Comparison of ENCODE assay signal across 26 mouse cellular contexts in genomic region chr9:28642766-28643165, GRCm38 (mm10).
"Had no signal": no experiment of that assay in that cellular context is flagged by ENCODE, and none has a peak within 500 bp of the region (broad histone marks: within the 10 kb centered on the region; RNA-seq: fewer than 3 reads in every experiment).

No protein-coding gene starts in this region.

- DNase-seq: gastrocnemius, adult 2 months; gastrocnemius, postnatal 10 days; gastrocnemius, postnatal 25 days; heart, adult 18-20 months; heart, postnatal 10 days; heart, postnatal 4 days; kidney, adult 18-20 months; kidney, adult 8-10 months; kidney, postnatal 10 days; kidney, postnatal 25 days; kidney, postnatal 4 days; liver; liver, embryonic 13.5 days had no signal

- H3K4me2 ChIP-seq: heart, embryonic 12.5 days; hindbrain, embryonic 13.5 days; hindbrain, embryonic 15.5 days; intestine, embryonic 15.5 days; limb, embryonic 12.5 days; liver, embryonic 11.5 days; liver, embryonic 13.5 days; liver, embryonic 15.5 days had no signal

- H3K27me3 ChIP-seq: heart, embryonic 12.5 days; hindbrain, embryonic 13.5 days; hindbrain, embryonic 15.5 days; intestine, embryonic 15.5 days; liver, embryonic 13.5 days; liver, embryonic 15.5 days had no signal

- H3K9ac ChIP-seq: heart, embryonic 12.5 days; hindbrain, embryonic 13.5 days; hindbrain, embryonic 15.5 days; intestine, embryonic 15.5 days; limb, embryonic 12.5 days; liver, embryonic 13.5 days; liver, embryonic 15.5 days had no signal

- H3K4me3 ChIP-seq: gastrocnemius, adult 2 months; heart, embryonic 10.5 days; heart, embryonic 12.5 days; hindbrain, embryonic 13.5 days; hindbrain, embryonic 15.5 days; intestine, embryonic 15.5 days; layer of hippocampus, adult 2 months; left cerebral cortex, adult 2 months; limb, embryonic 10.5 days; limb, embryonic 12.5 days; liver, embryonic 13.5 days; liver, embryonic 15.5 days had no signal

- H3K9me3 ChIP-seq: heart, embryonic 10.5 days; heart, embryonic 12.5 days; hindbrain, embryonic 13.5 days; hindbrain, embryonic 15.5 days; intestine, embryonic 15.5 days; limb, embryonic 10.5 days; limb, embryonic 12.5 days; liver, embryonic 13.5 days; liver, embryonic 15.5 days had no signal

- H3K27ac ChIP-seq: gastrocnemius, adult 2 months; heart, embryonic 10.5 days; hindbrain, embryonic 15.5 days; intestine, embryonic 15.5 days; layer of hippocampus, adult 2 months; left cerebral cortex, adult 2 months; limb, embryonic 10.5 days; limb, embryonic 12.5 days; liver, embryonic 13.5 days; liver, embryonic 15.5 days had no signal

- H3K4me1 ChIP-seq: heart, embryonic 12.5 days; intestine, embryonic 15.5 days; limb, embryonic 10.5 days; limb, embryonic 12.5 days; liver, embryonic 13.5 days; liver, embryonic 15.5 days had no signal

- ATAC-seq: inflammation-experienced regulatory T-cells, adult 6 months; intestine, embryonic 15.5 days; intestine, postnatal 0 days had no signal

- H3K36me3 ChIP-seq: heart, embryonic 10.5 days; heart, embryonic 12.5 days; hindbrain, embryonic 13.5 days; hindbrain, embryonic 15.5 days; intestine, embryonic 15.5 days; limb, embryonic 10.5 days; limb, embryonic 12.5 days; liver, embryonic 13.5 days; liver, embryonic 15.5 days had no signal
